8 mouse cellular contexts compared by ENCODE assay signal in genomic region chr8:88161439-88161838, GRCm38 (mm10). TPM values are rescaled to one million over a fixed set of nuclear protein-coding genes. Genes with fewer than 3 reads are reported as not detected.
DNase-seq lines count a peak whose midpoint lies in the region; ATAC-seq lines count a peak whose summit lies in the region.

No protein-coding gene starts in this region.

- H3K9ac ChIP-seq in midbrain, embryonic 11.5 days (ENCODE audit: low read length): no peak overlapping the region
- no peak overlapping the region for H3K9ac ChIP-seq in midbrain, embryonic 13.5 days (replicated peaks)
- no peak overlapping the region for H3K9ac ChIP-seq in liver, embryonic 11.5 days (ENCODE audit: low read depth, low read length)

- WGBS in midbrain, embryonic 11.5 days: 76% methylated on average over 5 of the region's 5 CpGs
- 79% methylated on average over 5 of the region's 5 CpGs for WGBS in midbrain, embryonic 13.5 days
- WGBS in liver, embryonic 11.5 days: 73% methylated on average over 5 of the region's 5 CpGs

- peaks cover 13% of the 10 kb centered on the region for H3K36me3 ChIP-seq in midbrain, embryonic 11.5 days (ENCODE audit: control insufficient read depth, insufficient read depth, low read length)
- peaks cover 81% of the 10 kb centered on the region for H3K36me3 ChIP-seq in midbrain, embryonic 13.5 days
- H3K36me3 ChIP-seq in liver, embryonic 11.5 days (ENCODE audit: control insufficient read depth, insufficient read depth, low read length): peaks cover 51% of the 10 kb centered on the region

- DNase-seq in midbrain, embryonic 11.5 days (ENCODE audit: low spot score, missing footprints): peak; percentile 97
- peak; percentile 61 for DNase-seq in adrenal gland, adult 2 months
- peak; percentile 45 for DNase-seq in embryo, embryonic 11.5 days (ENCODE audit: low read depth, low spot score)
- DNase-seq in kidney, adult 8-10 months: peak; percentile 39 to 77
- peak; percentile 54 for DNase-seq in liver, embryonic 11.5 days (ENCODE audit: low spot score)
- peak; percentile 80 for DNase-seq in retina, embryonic 14.5 days (ENCODE audit: low spot score)
- DNase-seq in thymus, postnatal 4 days: peak; percentile 86

- H3K27ac ChIP-seq in midbrain, embryonic 11.5 days (ENCODE audit: low read depth, low read length): no peak overlapping the region
- no peak overlapping the region for H3K27ac ChIP-seq in midbrain, embryonic 13.5 days
- H3K27ac ChIP-seq in liver, embryonic 11.5 days (ENCODE audit: low read depth, low read length): no peak overlapping the region

- no peak for ATAC-seq in midbrain, embryonic 11.5 days (ENCODE audit: low FRiP score)
- no peak for ATAC-seq in midbrain, embryonic 13.5 days
- peak; percentile 43; the same call in 1 of the 2 replicates for ATAC-seq in liver, embryonic 11.5 days (replicated peaks; ENCODE audit: low FRiP score)

- H3K9me3 ChIP-seq in midbrain, embryonic 11.5 days (ENCODE audit: control insufficient read depth, low read length): no peaks in the 10 kb centered on the region
- no peaks in the 10 kb centered on the region for H3K9me3 ChIP-seq in midbrain, embryonic 13.5 days
- no peaks in the 10 kb centered on the region for H3K9me3 ChIP-seq in liver, embryonic 11.5 days (ENCODE audit: control insufficient read depth, low read length)

- H3K4me3 ChIP-seq in midbrain, embryonic 11.5 days (ENCODE audit: low read depth, low read length): no peak overlapping the region
- no peak overlapping the region for H3K4me3 ChIP-seq in midbrain, embryonic 13.5 days (replicated peaks)
- no peak overlapping the region for H3K4me3 ChIP-seq in liver, embryonic 11.5 days (ENCODE audit: low read depth, low read length)

- H3K27me3 ChIP-seq in midbrain, embryonic 11.5 days (ENCODE audit: control insufficient read depth, insufficient read depth, low read length): no peaks in the 10 kb centered on the region
- H3K27me3 ChIP-seq in midbrain, embryonic 13.5 days: no peaks in the 10 kb centered on the region
- no peaks in the 10 kb centered on the region for H3K27me3 ChIP-seq in liver, embryonic 11.5 days (replicated peaks; ENCODE audit: control insufficient read depth, insufficient read depth, low read length)

- H3K4me1 ChIP-seq in midbrain, embryonic 11.5 days (ENCODE audit: control insufficient read depth, insufficient read depth, low read length): no peaks in the 10 kb centered on the region
- no peaks in the 10 kb centered on the region for H3K4me1 ChIP-seq in midbrain, embryonic 13.5 days (replicated peaks)
- H3K4me1 ChIP-seq in liver, embryonic 11.5 days (replicated peaks; ENCODE audit: control insufficient read depth, insufficient read depth, low read length): no peaks in the 10 kb centered on the region

- no peak overlapping the region for H3K4me2 ChIP-seq in midbrain, embryonic 11.5 days
- H3K4me2 ChIP-seq in midbrain, embryonic 13.5 days (replicated peaks): no peak overlapping the region
- no peak overlapping the region for H3K4me2 ChIP-seq in liver, embryonic 11.5 days

RNA-seq across cellular contexts. Expression of gene Heatr3, which starts 23.8 kb away (rescaled TPM):
- polyA plus RNA-seq in midbrain, embryonic 11.5 days (2014; fragmentation: Nextera tagmentation; extraction: Ambion mirVana): 45.6 and 46.0 TPM in 2 replicates
- 36.8 and 37.3 TPM in 2 replicates for polyA plus RNA-seq in midbrain, embryonic 13.5 days (2015; fragmentation: Nextera tagmentation; extraction: Ambion mirVana)
- 10 to 100 TPM; 27.8 to 32.1 TPM for total RNA-seq in adrenal gland, adult 2 months (2021)
- 13.4 and 14.0 TPM in 2 replicates for polyA plus RNA-seq in adrenal gland, adult 2 months (2012; rRNA removed)
- 69.6 and 77.8 TPM in 2 replicates for polyA plus RNA-seq in liver, embryonic 11.5 days (2014; fragmentation: Nextera tagmentation; extraction: Ambion mirVana)

RNA-seq across cellular contexts. Expression of gene Tent4b, which starts 37.6 kb away (rescaled TPM):
- polyA plus RNA-seq in midbrain, embryonic 11.5 days (2014; fragmentation: Nextera tagmentation; extraction: Ambion mirVana): 12.5 and 15.0 TPM in 2 replicates
- polyA plus RNA-seq in midbrain, embryonic 13.5 days (2015; fragmentation: Nextera tagmentation; extraction: Ambion mirVana): 9.1 and 9.7 TPM in 2 replicates
- total RNA-seq in adrenal gland, adult 2 months (2021): 10 to 100 TPM; 24.5 to 29.4 TPM
- polyA plus RNA-seq in adrenal gland, adult 2 months (2012; rRNA removed): 11.7 and 12.6 TPM in 2 replicates
- 11.2 and 11.9 TPM in 2 replicates for polyA plus RNA-seq in liver, embryonic 11.5 days (2014; fragmentation: Nextera tagmentation; extraction: Ambion mirVana)

RNA-seq across cellular contexts. Expression of gene Cnep1r1, which starts 42.9 kb away (rescaled TPM):
- polyA plus RNA-seq in midbrain, embryonic 11.5 days (2014; fragmentation: Nextera tagmentation; extraction: Ambion mirVana): 34.5 and 35.6 TPM in 2 replicates
- 46.5 and 47.5 TPM in 2 replicates for polyA plus RNA-seq in midbrain, embryonic 13.5 days (2015; fragmentation: Nextera tagmentation; extraction: Ambion mirVana)
- 10 to 100 TPM; 30.9 to 37.7 TPM for total RNA-seq in adrenal gland, adult 2 months (2021)
- polyA plus RNA-seq in adrenal gland, adult 2 months (2012; rRNA removed): 4.8 and 5.1 TPM in 2 replicates
- 30.8 and 33.6 TPM in 2 replicates for polyA plus RNA-seq in liver, embryonic 11.5 days (2014; fragmentation: Nextera tagmentation; extraction: Ambion mirVana)

Comparison
In these comparisons a context has a peak if more than half of its experiments do, and no peak if none do; other contexts are left out.
1. DNase-seq: peak in every context shown above with its lines; median percentile 97 in midbrain, embryonic 11.5 days; 86 in thymus, postnatal 4 days; 80 in retina, embryonic 14.5 days; 61 in adrenal gland, adult 2 months; 58 in kidney, adult 8-10 months; 54 in liver, embryonic 11.5 days; 45 in embryo, embryonic 11.5 days.